Mouse (Mus musculus): Measurements from ENCODE around the gene Il11. TPM values are rescaled to one million over a fixed set of nuclear protein-coding genes. Genes with fewer than 3 reads are reported as not detected.

Il11 gene
- total RNA-seq, 4 experiments from 2014 or later: not detected

GRCm38 (mm10) chr7:4743354-4743753 lies 39.3 kb downstream of the Il11 start:
- DNase-seq (ENCODE audit: low spot score in 2 of 2): no peak

GRCm38 (mm10) chr7:4742482-4742819 lies 40.2 kb downstream of the Il11 start:
- no peak for DNase-seq (ENCODE audit: low spot score in 2 of 2)

DNA sequence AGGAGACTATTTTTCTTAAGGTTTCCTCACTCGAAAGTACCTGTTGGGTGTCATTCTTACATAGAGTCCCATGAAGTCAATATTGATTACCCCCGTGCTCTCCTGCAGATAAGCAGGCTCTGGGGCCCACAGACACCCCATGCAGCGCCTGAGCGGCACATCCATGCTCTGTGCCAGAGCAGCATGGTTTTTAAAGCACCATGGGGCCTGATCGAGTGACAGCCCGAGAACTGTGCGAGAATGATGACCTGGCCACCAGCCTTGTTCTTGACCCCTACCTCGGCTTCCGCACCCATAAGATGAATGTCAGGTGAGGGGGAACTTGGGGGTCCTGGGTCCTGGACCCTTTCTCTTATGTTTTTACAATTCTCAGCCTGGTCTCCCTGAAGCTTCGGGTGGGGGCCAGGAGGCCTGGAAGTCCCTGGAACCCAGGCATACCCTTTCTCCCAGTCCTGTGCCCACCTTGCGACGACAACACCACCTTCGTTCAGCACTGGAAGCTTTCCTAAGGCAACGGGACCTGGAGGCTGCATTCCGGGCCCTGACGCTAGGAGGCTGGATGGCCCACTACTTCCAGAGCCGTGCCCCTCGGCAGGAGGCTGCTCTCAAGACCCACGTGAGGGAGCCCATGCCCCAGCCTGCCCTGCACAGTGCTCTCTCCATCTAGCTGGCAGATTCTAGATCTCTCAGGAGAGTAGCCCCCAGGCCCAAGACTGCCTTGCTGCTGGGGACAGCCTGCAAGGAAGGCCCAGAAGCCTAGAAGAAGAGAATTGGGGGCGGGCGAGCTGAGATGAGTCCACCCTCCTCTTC lies 40.8 kb downstream of the Il11 start:
- no peak for DNase-seq (ENCODE audit: low spot score in 2 of 2)

- peak; percentile 23 to 41 for DNase-seq (ENCODE audit: low spot score in 2 of 2)
Observed at GRCm38 (mm10) chr7:4741151-4741550, 41.5 kb downstream of the Il11 start.

GRCm38 (mm10) chr7:4740309-4740727 lies 42.3 kb downstream of the Il11 start:
- no peak for DNase-seq (ENCODE audit: low spot score in 2 of 2)

GRCm38 (mm10) chr7:4739544-4740275 lies 42.9 kb downstream of the Il11 start, which contains the start of gene Kmt5c:
TSS of gene Kmt5c (plus strand) at chr7:4740115.
- DNase-seq (ENCODE audit: low spot score in 2 of 2): peak; percentile 98

DNA sequence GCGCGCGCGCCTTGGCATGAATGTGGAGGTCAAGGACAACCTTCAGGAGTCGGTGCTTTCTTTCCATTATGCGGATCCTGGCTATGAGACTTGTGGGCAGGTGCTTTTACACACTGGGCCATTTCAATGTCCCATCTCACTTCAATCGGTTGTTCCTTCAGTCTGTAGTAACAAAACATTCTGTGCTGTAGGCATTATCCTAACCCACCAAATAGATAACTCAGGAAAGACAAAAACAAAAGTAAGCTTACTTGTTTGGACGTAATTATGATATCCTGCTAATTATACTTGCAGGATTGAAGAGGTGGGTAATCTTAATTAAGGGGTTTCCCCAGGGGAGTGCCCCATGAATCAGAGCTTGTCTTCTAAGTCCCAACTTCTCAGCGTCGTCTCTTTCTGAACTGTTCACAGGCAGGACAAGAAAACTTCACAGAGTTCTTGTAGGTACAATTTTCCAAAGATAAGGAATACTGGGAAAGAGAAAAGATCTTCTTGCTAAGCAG lies 43.6 kb downstream of the Il11 start:
- DNase-seq (ENCODE audit: low spot score in 2 of 2): no peak

DNA sequence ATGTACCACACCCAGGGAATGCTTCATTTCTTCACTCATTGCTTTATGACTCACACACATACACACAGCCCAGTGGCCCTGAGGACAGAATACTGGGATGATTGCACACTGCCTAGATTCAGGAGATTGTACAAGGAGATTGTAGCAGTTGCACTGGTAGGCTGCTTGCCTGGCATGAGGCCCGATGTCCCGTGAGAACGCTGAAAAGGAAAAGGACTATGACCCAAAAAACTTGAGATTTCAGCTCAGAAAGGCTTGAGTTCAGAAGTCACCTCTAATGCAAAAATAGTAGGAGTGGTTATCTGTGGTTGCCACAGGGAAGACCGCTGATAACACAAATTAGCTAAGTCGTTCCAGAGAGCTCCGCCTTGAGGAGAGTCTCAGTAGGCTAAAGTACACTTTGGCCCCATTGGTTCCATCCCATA lies 49.7 kb downstream of the Il11 start:
- DNase-seq (ENCODE audit: low spot score in 2 of 2): no peak

DNA sequence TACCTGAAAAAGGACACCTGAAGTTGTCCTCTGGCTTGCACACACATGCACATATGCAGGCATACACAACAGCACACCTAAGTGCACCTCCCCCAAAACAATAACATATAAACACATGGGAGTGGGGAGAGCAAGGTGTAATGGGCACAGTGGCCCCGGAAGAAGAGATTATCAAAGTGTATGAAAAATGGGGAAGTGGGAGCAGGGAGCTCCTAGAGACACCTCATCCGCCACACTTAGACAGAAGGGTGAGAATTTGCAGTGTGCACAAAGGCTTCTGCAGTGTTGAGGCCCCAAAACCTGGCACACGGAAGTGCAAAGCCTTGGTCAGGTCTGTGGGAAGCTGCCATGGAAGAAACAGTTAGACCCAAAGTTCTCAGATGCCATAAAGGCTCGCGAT lies 51.6 kb downstream of the Il11 start:
- DNase-seq (ENCODE audit: low spot score in 2 of 2): no peak

DNA sequence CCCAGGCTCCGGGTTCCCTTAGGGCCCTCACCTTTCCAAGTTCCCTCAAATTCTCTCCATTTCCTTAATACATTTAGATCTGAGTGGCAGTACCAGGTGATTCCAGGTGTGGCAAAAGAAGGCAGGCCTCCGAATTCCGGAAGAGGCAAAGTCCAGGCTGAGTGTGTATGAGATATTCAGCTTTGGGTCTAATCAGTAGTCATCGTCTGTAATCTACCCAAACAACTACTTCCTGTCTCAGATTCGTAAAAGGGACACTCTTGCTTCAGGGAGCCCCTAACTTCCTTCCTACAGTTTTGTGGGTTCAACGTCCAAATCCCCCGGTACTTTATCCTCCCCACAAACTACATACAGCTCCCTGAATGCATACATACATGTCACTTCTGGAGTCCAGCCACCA lies 57.5 kb downstream of the Il11 start, which contains the start of gene Tmem150b:
Tmem150b (minus strand) TSS at position 81 of the 400 bp plus-strand sequence.
- DNase-seq (ENCODE audit: low spot score in 2 of 2): no peak

- no peak for DNase-seq (ENCODE audit: low spot score in 2 of 2)
Observed at GRCm38 (mm10) chr7:4724359-4724758, 58.3 kb downstream of the Il11 start.

GRCm38 (mm10) chr7:4723508-4723907 lies 59.2 kb downstream of the Il11 start:
- no peak for DNase-seq (ENCODE audit: low spot score in 2 of 2)

Other genes with a start within 250 kb of the Il11 start
- under 1 TPM in 1 of 4 experiments, not detected in 3; 0.15 TPM for gene Syt5, start 235.3 kb downstream of the Il11 start, total RNA-seq (2022)
- gene Ptprh, start 178.8 kb downstream of the Il11 start, total RNA-seq (2022): not detected
- gene Tmem86b, start 151.4 kb downstream of the Il11 start, total RNA-seq (2022): 1 to 10 TPM; 1.4 to 2.3 (median 2.0) TPM
- 10 to 100 TPM; 48.2 to 53.4 (median 49.4) TPM for gene Ppp6r1, start 123.8 kb downstream of the Il11 start, total RNA-seq (2022)
- gene Hspbp1, start 97.8 kb downstream of the Il11 start, total RNA-seq (2022): 10 to 100 TPM; 23.4 to 28.8 (median 24.4) TPM
- gene Brsk1, start 92.3 kb downstream of the Il11 start, total RNA-seq (2022): under 1 TPM; 0.13 to 0.49 (median 0.39) TPM
- not detected for gene Tmem150b, start 57.6 kb downstream of the Il11 start, total RNA-seq (2022)
- 1 to 10 TPM; 3.5 to 5.2 (median 4.8) TPM for gene Kmt5c, start 42.7 kb downstream of the Il11 start, total RNA-seq (2022)
- gene Cox6b2, start 29.8 kb downstream of the Il11 start, total RNA-seq (2022): not detected
- not detected for gene Fam71e2, start 11.6 kb downstream of the Il11 start, total RNA-seq (2022)
- gene Tmem190, start 78 bp upstream of the Il11 start, total RNA-seq (2022): not detected
- gene Tmem238, start 6.8 kb upstream of the Il11 start, total RNA-seq (2022): 10 to 100 TPM in 1 of 4 experiments, 1 to 10 TPM in 3; 6.0 to 12.3 (median 7.4) TPM
- 100 to 1,000 TPM; 347 to 558 (median 433) TPM for gene Rpl28, start 10.0 kb upstream of the Il11 start, total RNA-seq (2022)
- 100 to 1,000 TPM in 1 of 4 experiments, 10 to 100 TPM in 3; 92.3 to 102 (median 95.8) TPM for gene Ube2s, start 29.7 kb upstream of the Il11 start, total RNA-seq (2022)
- gene Shisa7, start 61.8 kb upstream of the Il11 start, total RNA-seq (2022): not detected
- gene Isoc2b, start 87.4 kb upstream of the Il11 start, total RNA-seq (2022): 1 to 10 TPM; 3.5 to 5.0 (median 3.8) TPM
- gene Isoc2a, start 94.3 kb upstream of the Il11 start, total RNA-seq (2022): 10 to 100 TPM; 23.6 to 32.4 (median 28.2) TPM
- under 1 TPM in 3 of 4 experiments, not detected in 1; 0.29 to 0.81 (median 0.48) TPM for gene Gm36210, start 123.7 kb upstream of the Il11 start, total RNA-seq (2022)
- 10 to 100 TPM in 2 of 4 experiments, 1 to 10 TPM in 2; 8.3 to 10.7 (median 9.7) TPM for gene Zfp628, start 132.4 kb upstream of the Il11 start, total RNA-seq (2022)
- gene Nat14, start 139.2 kb upstream of the Il11 start, total RNA-seq (2022): 1 to 10 TPM; 4.2 to 5.2 (median 4.6) TPM
- 1 to 10 TPM; 1.9 to 4.6 (median 2.5) TPM for gene Ssc5d, start 142.9 kb upstream of the Il11 start, total RNA-seq (2022)
- gene Sbk2, start 181.5 kb upstream of the Il11 start, total RNA-seq (2022): 10 to 100 TPM; 55.4 to 88.7 (median 62.8) TPM
- gene Sbk3, start 188.3 kb upstream of the Il11 start, total RNA-seq (2022): 1 to 10 TPM in 3 of 4 experiments, under 1 TPM in 1; 0.58 to 1.6 (median 1.1) TPM
- gene Zfp579, start 213.3 kb upstream of the Il11 start, total RNA-seq (2022): 1 to 10 TPM; 7.1 to 9.8 (median 8.7) TPM
- 10 to 100 TPM in 2 of 4 experiments, 1 to 10 TPM in 2; 8.3 to 11.7 (median 10.2) TPM for gene Zfp524, start 231.6 kb upstream of the Il11 start, total RNA-seq (2022)
- gene Fiz1, start 231.8 kb upstream of the Il11 start, total RNA-seq (2022): 10 to 100 TPM; 22.4 to 25.7 (median 24.6) TPM
- not detected for gene Gm44973, start 232.6 kb upstream of the Il11 start, total RNA-seq (2022)
- 10 to 100 TPM; 12.4 to 16.3 (median 13.7) TPM for gene Zfp865, start 237.5 kb upstream of the Il11 start, total RNA-seq (2022)
- not detected for gene Ccdc106, start 237.7 kb upstream of the Il11 start, total RNA-seq (2022)

All from gastrocnemius, adult 8-10 months (tissue).